Mouse (Mus musculus): ENCODE data around the gene Sec61b. TPM values are rescaled to one million over a fixed set of nuclear protein-coding genes. Genes with fewer than 3 reads are reported as not detected.

The Sec61b gene
- polyA plus RNA-seq, 1 experiment from 2014 or later, result 325 TPM

Other genes starting within 250 kb of the Sec61b start
- gene Tgfbr1, start 121.4 kb upstream of the Sec61b start, polyA plus RNA-seq (2016; fragmentation: Nextera tagmentation; extraction: Ambion mirVana), result 99.1 and 103 TPM in 2 replicates
- gene Alg2, start 325 bp upstream of the Sec61b start, polyA plus RNA-seq (2016; fragmentation: Nextera tagmentation; extraction: Ambion mirVana), result 136 and 143 TPM in 2 replicates